Comparison of ENCODE assay signal across 8 mouse cellular contexts in the genomic region with DNA sequence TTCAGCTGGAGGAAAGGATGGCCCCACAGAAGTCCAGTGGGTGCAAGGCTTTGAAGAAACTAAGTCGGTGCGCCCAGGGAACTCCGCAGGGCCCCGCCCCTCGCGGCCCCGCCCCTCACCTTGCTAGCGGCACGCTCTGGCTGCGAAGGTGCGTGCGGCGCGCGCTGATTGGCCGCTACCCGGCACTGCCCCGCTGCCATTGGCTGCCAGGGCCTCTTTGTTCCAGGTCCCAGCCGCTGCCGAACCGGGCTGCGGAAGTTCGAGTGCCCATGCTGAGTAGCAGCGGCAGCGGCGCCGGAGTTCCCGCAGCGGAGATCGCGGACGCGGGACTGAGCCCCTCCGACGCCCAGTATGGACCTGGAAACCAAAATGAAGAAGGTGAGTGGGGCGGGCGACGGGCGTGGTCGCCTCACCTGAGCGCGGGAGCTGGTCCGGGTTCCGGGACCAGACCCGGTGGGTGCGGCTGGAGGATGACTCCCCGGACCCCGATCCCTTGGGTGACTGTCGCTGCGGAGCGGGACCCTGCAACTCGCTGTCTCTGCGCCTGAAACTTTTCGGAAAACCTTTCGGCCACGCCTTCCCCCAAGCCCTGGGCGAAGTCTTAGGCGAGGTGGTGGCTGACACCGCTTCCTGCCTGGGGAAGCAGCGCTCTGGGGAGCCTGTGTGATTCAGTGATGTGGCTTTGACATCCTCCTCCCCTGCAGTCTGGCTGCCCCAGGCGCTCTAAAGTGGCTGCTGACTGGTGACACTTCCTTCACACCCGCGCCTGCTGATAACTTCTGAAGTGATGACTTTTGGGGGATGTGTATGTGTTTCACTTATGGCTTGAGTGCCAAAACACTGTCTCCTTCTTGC. TPM values are rescaled to one million over a fixed set of nuclear protein-coding genes. Genes with fewer than 3 reads are reported as not detected.
A peak's percentile ranks its signal among the peaks of the same experiment; 100 is the strongest.
DNase-seq lines count a peak whose midpoint lies in the region; ATAC-seq and TF ChIP-seq lines count a peak whose summit lies in the region.

A gene (plus strand): TSS at position 214 of the 855 bp plus-strand sequence.

- H3K27ac ChIP-seq in forebrain, embryonic 14.5 days (ENCODE audit: low read depth, low read length) = no peak within 1 kb of the TSS
- 0 out of 2 replicates have a peak within 1 kb of the TSS, but pooled peaks have one; percentile 14 for H3K27ac ChIP-seq in liver, embryonic 16.5 days (ENCODE audit: low read length)
- no peak within 1 kb of the TSS for H3K27ac ChIP-seq in neural tube, embryonic 11.5 days (ENCODE audit: low read depth, low read length)
- peak within 1 kb of the TSS; percentile 90 for H3K27ac ChIP-seq in stomach, postnatal 0 days (replicated peaks)

- peak; percentile 98 for ATAC-seq in forebrain, embryonic 14.5 days
- peak; percentile 81 for ATAC-seq in liver, embryonic 16.5 days (ENCODE audit: low read depth)
- ATAC-seq in neural tube, embryonic 11.5 days (ENCODE audit: insufficient read depth, low FRiP score, low TSS enrichment) = peak; percentile 96
- ATAC-seq in stomach, postnatal 0 days (ENCODE audit: low FRiP score, low TSS enrichment) = peak; percentile 93

- H3K9me3 ChIP-seq in forebrain, embryonic 14.5 days (replicated peaks; ENCODE audit: control insufficient read depth, low read length) = no peaks in the 10 kb centered on the region
- H3K9me3 ChIP-seq in liver, embryonic 16.5 days (replicated peaks; ENCODE audit: control insufficient read depth, low read length) = no peaks in the 10 kb centered on the region
- H3K9me3 ChIP-seq in neural tube, embryonic 11.5 days (ENCODE audit: control insufficient read depth, low read length) = no peaks in the 10 kb centered on the region
- H3K9me3 ChIP-seq in stomach, postnatal 0 days (ENCODE audit: control insufficient read depth, low read length) = no peaks in the 10 kb centered on the region

- peak; percentile 96 for DNase-seq in CD4-positive helper T cell, adult 2 months (ENCODE audit: low read depth, low spot score)
- peak; percentile 54 for DNase-seq in c-Kit-positive CD71-negative TER-119-negative erythroid progenitor cells, embryonic 14.5 days (ENCODE audit: low read depth)
- DNase-seq in forebrain, embryonic 14.5 days (ENCODE audit: low spot score) = peak; percentile 84
- peak; percentile 62 to 70 for DNase-seq in heart, postnatal 10 days
- peak; percentile 87 to 93 for DNase-seq in kidney, postnatal 4 days
- DNase-seq in neural tube, embryonic 11.5 days (ENCODE audit: low spot score) = peak; percentile 83
- peak; percentile 95 for DNase-seq in stomach, postnatal 0 days (ENCODE audit: low spot score)

- H3K9ac ChIP-seq in forebrain, embryonic 14.5 days (ENCODE audit: low read length) = peak within 1 kb of the TSS; percentile 75
- peak within 1 kb of the TSS; percentile 34; the same call in 1 of the 2 replicates for H3K9ac ChIP-seq in liver, embryonic 16.5 days (ENCODE audit: low read depth, low read length)
- peak within 1 kb of the TSS; percentile 76 for H3K9ac ChIP-seq in neural tube, embryonic 11.5 days (ENCODE audit: low read length)
- H3K9ac ChIP-seq in stomach, postnatal 0 days (ENCODE audit: low read length) = peak within 1 kb of the TSS; percentile 90

- no peaks in the 10 kb centered on the region for H3K36me3 ChIP-seq in forebrain, embryonic 14.5 days (ENCODE audit: control insufficient read depth, insufficient read depth, low read length)
- H3K36me3 ChIP-seq in liver, embryonic 16.5 days (ENCODE audit: control insufficient read depth, insufficient read depth) = no peaks in the 10 kb centered on the region
- no peaks in the 10 kb centered on the region for H3K36me3 ChIP-seq in neural tube, embryonic 11.5 days (ENCODE audit: control insufficient read depth, insufficient read depth, low read length)
- H3K36me3 ChIP-seq in stomach, postnatal 0 days (ENCODE audit: control insufficient read depth, insufficient read depth, low read length) = no peaks in the 10 kb centered on the region

- TF ChIP-seq CTCF in stomach, postnatal 0 days (IDR thresholded peaks at IDR 0.05; ENCODE audit: low read depth) = no peak

- intact Hi-C loops in heart, postnatal 10 days (cut with DNase I) = no loop called here

- peak within 1 kb of the TSS; percentile 75 for H3K4me3 ChIP-seq in forebrain, embryonic 14.5 days (ENCODE audit: low read depth, low read length)
- H3K4me3 ChIP-seq in liver, embryonic 16.5 days (ENCODE audit: low read depth, low read length) = peak within 1 kb of the TSS; percentile 66
- peak within 1 kb of the TSS; percentile 64 for H3K4me3 ChIP-seq in neural tube, embryonic 11.5 days (ENCODE audit: low read depth, low read length)
- H3K4me3 ChIP-seq in stomach, postnatal 0 days (ENCODE audit: low read depth, low read length) = peak within 1 kb of the TSS; percentile 85

- TF ChIP-seq EP300 in stomach, postnatal 0 days (optimal IDR thresholded peaks at IDR 0.05) = no peak

- H3K4me2 ChIP-seq in forebrain, embryonic 14.5 days (ENCODE audit: low read length) = peak within 1 kb of the TSS; percentile 85
- peak within 1 kb of the TSS; percentile 79 for H3K4me2 ChIP-seq in liver, embryonic 16.5 days (ENCODE audit: low read depth, low read length)
- peak within 1 kb of the TSS; percentile 66 for H3K4me2 ChIP-seq in neural tube, embryonic 11.5 days (ENCODE audit: low read depth)
- peak within 1 kb of the TSS; percentile 83 for H3K4me2 ChIP-seq in stomach, postnatal 0 days (replicated peaks; ENCODE audit: low read depth)

- H3K4me1 ChIP-seq in forebrain, embryonic 14.5 days (ENCODE audit: control insufficient read depth, insufficient read depth, low read length) = no peaks in the 10 kb centered on the region
- no peaks in the 10 kb centered on the region for H3K4me1 ChIP-seq in liver, embryonic 16.5 days (ENCODE audit: control insufficient read depth, low read depth, low read length)
- H3K4me1 ChIP-seq in neural tube, embryonic 11.5 days (ENCODE audit: control insufficient read depth, insufficient read depth, low read length) = no peaks in the 10 kb centered on the region
- no peaks in the 10 kb centered on the region for H3K4me1 ChIP-seq in stomach, postnatal 0 days (replicated peaks; ENCODE audit: control insufficient read depth, insufficient read depth)

- H3K27me3 ChIP-seq in forebrain, embryonic 14.5 days (replicated peaks; ENCODE audit: control insufficient read depth, insufficient read depth, low read length) = 0 out of 2 replicates have a peak, but pooled peaks cover 3% of the 10 kb centered on the region
- H3K27me3 ChIP-seq in liver, embryonic 16.5 days (ENCODE audit: control insufficient read depth, insufficient read depth, low read depth, low read length) = peaks cover 13% of the 10 kb centered on the region
- H3K27me3 ChIP-seq in neural tube, embryonic 11.5 days (ENCODE audit: control insufficient read depth, insufficient read depth, low read length) = no peaks in the 10 kb centered on the region
- H3K27me3 ChIP-seq in stomach, postnatal 0 days (ENCODE audit: control insufficient read depth, insufficient read depth, low read length) = no peaks in the 10 kb centered on the region

- under 1% methylated on average over 63 of the region's 63 CpGs for WGBS in forebrain, embryonic 14.5 days
- under 1% methylated on average over 63 of the region's 63 CpGs for WGBS in liver, embryonic 16.5 days (ENCODE audit: insufficient replicate concordance)
- 0% methylated on average over 62 of the region's 63 CpGs for WGBS in neural tube, embryonic 11.5 days
- WGBS in stomach, postnatal 0 days = under 1% methylated on average over 59 of the region's 63 CpGs

RNA-seq across cellular contexts. Expression of the gene that starts here (rescaled TPM):
- 36.2 and 38.0 TPM in 2 replicates for polyA plus RNA-seq in forebrain, embryonic 14.5 days (2014; fragmentation: Nextera tagmentation; extraction: Ambion mirVana)
- 1 to 10 TPM; 7.8 to 8.5 TPM for total RNA-seq in heart, postnatal 10 days (2021)
- 3.6 and 4.0 TPM in 2 replicates for polyA plus RNA-seq in liver, embryonic 16.5 days (2015; fragmentation: Nextera tagmentation; extraction: Ambion mirVana)
- 82.5 and 82.8 TPM in 2 replicates for polyA plus RNA-seq in neural tube, embryonic 11.5 days (2014; fragmentation: Nextera tagmentation; extraction: Ambion mirVana)
- 111 and 114 TPM in 2 replicates for polyA plus RNA-seq in stomach, postnatal 0 days (2015; fragmentation: Nextera tagmentation; extraction: Ambion mirVana)

Comparison
In these comparisons a context has a peak if more than half of its experiments do, and no peak if none do; other contexts are left out.
1. H3K27ac ChIP-seq: peak in liver, embryonic 16.5 days (single experiment) and stomach, postnatal 0 days (single experiment); none in forebrain, embryonic 14.5 days (single experiment) and neural tube, embryonic 11.5 days (single experiment).
2. H3K9ac ChIP-seq: peak in every context shown above with its lines; median percentile 90 in stomach, postnatal 0 days; 76 in neural tube, embryonic 11.5 days; 75 in forebrain, embryonic 14.5 days; 34 in liver, embryonic 16.5 days.
3. Peak in every context shown above with its lines, with median percentiles within 50 percentile points of each other: DNase-seq, ATAC-seq, H3K4me2 ChIP-seq and H3K4me3 ChIP-seq.